Mouse (Mus musculus) MEL (cell line): ENCODE data around the gene Gm20388. TPM values are rescaled to one million over a fixed set of nuclear protein-coding genes. Genes with fewer than 3 reads are reported as not detected.

Experiments
- DNase-seq: peaks from one replicate; pipeline ENCODE4 v3.0.0; 2011; ENCODE audit warnings: low read depth, low spot score
- H3K27ac ChIP-seq: 2 replicates; pipeline ENCODE4 v1.5.1; 2012; ENCODE audit warnings: low read depth, mild to moderate bottlenecking, control low read depth, low read length, moderate library complexity; ENCODE audit not compliant: control insufficient read depth
- H3K27me3 ChIP-seq, 2 experiments: fragments of 150-350 bp in 1 of 2; sonication (generic) in 1 of 2; 2 replicates each; pipeline ENCODE4 v1.6.1; 2012; ENCODE audit warnings: low read length in 2 of 2, mild to moderate bottlenecking in 2 of 2, improper control_type of control experiment in 1 of 2, moderate library complexity in 1 of 2; ENCODE audit not compliant: insufficient read depth in 2 of 2, control insufficient read depth in 1 of 2
- H3K36me3 ChIP-seq, 2 experiments: 2 replicates each; pipeline ENCODE4 v1.6.1; 2012 to 2014; ENCODE audit warnings: low read length in 2 of 2, improper control_type of control experiment in 1 of 2, inconsistent platforms in 1 of 2, mild to moderate bottlenecking in 1 of 2; ENCODE audit not compliant: insufficient read depth in 2 of 2, control insufficient read depth in 1 of 2
- H3K4me1 ChIP-seq, 2 experiments: fragments of 150-350 bp in 1 of 2; sonication (generic) in 1 of 2; 2 replicates each; pipeline ENCODE4 v1.6.1; 2012; ENCODE audit warnings: low read length in 2 of 2, improper control_type of control experiment in 1 of 2, mild to moderate bottlenecking in 1 of 2; ENCODE audit not compliant: insufficient read depth in 2 of 2, control insufficient read depth in 1 of 2
- H3K4me3 ChIP-seq, 2 experiments: fragments of 150-350 bp in 1 of 2; sonication (generic) in 1 of 2; 2 replicates each; pipeline ENCODE4 v1.5.1; 2012; ENCODE audit warnings: low read depth in 2 of 2, low read length in 2 of 2, mild to moderate bottlenecking in 2 of 2, moderate library complexity in 2 of 2, control low read depth in 1 of 2, improper control_type of control experiment in 1 of 2; ENCODE audit not compliant: control insufficient read depth in 1 of 2, insufficient read depth in 1 of 2
- H3K79me2 ChIP-seq: 2 replicates; pipeline ENCODE4 v1.6.1; 2012; ENCODE audit warnings: mild to moderate bottlenecking, low read length, moderate library complexity; ENCODE audit not compliant: control insufficient read depth, poor library complexity, insufficient read depth
- H3K9ac ChIP-seq: 2 replicates; pipeline ENCODE4 v1.6.1; 2012; ENCODE audit warnings: low read depth, mild to moderate bottlenecking, control low read depth, low read length, moderate library complexity; ENCODE audit not compliant: control insufficient read depth, poor library complexity, severe bottlenecking
- H3K9me3 ChIP-seq: fragments of 150-350 bp; sonication (generic); replicated peaks from 2 replicates; pipeline ENCODE4 v1.6.1; 2012; ENCODE audit warnings: mild to moderate bottlenecking, low read length, improper control_type of control experiment, moderate library complexity; ENCODE audit not compliant: insufficient read depth
- BHLHE40 ChIP-seq: IDR thresholded peaks from 2 replicates; pipeline ENCODE4 v1.6.1; 2012; ENCODE audit warnings: low read depth, mild to moderate bottlenecking, inconsistent platforms, low read length, improper control_type of control experiment, borderline replicate concordance
- CHD2 ChIP-seq: IDR thresholded peaks from 2 replicates; pipeline ENCODE4 v1.6.1; 2011; ENCODE audit warnings: low read length, improper control_type of control experiment
- ETS1 ChIP-seq: IDR thresholded peaks from 2 replicates; pipeline ENCODE4 v1.6.1; 2012; ENCODE audit warnings: low read depth, mild to moderate bottlenecking, inconsistent platforms, low read length, improper control_type of control experiment, moderate library complexity
- GABPA ChIP-seq: IDR thresholded peaks from 2 replicates; pipeline ENCODE4 v1.6.1; 2012; ENCODE audit warnings: low read depth, mild to moderate bottlenecking, inconsistent platforms, low read length, improper control_type of control experiment, moderate library complexity
- HCFC1 ChIP-seq: IDR thresholded peaks from 2 replicates; pipeline ENCODE4 v1.6.1; 2012; ENCODE audit warnings: low read depth, mild to moderate bottlenecking, inconsistent platforms, low read length, improper control_type of control experiment, moderate library complexity
- KAT2A ChIP-seq: conservative IDR thresholded peaks from 2 replicates; pipeline ENCODE4 v1.6.1; 2012; ENCODE audit warnings: low read depth, low read length, improper control_type of control experiment, inconsistent platforms
- MAFK ChIP-seq: IDR thresholded peaks from 2 replicates; pipeline ENCODE4 v1.6.1; 2011; ENCODE audit warnings: low read depth, mild to moderate bottlenecking, low read length, improper control_type of control experiment, borderline replicate concordance
- MAZ ChIP-seq: IDR thresholded peaks from 2 replicates; pipeline ENCODE4 v1.6.1; 2012; ENCODE audit warnings: low read depth, mild to moderate bottlenecking, inconsistent platforms, low read length, improper control_type of control experiment
- MXI1 ChIP-seq: IDR thresholded peaks from 2 replicates; pipeline ENCODE4 v1.6.1; 2011; ENCODE audit warnings: mild to moderate bottlenecking, low read depth, low read length, improper control_type of control experiment
- POLR2A ChIP-seq, 2 experiments: IDR thresholded peaks; 2 replicates each; pipeline ENCODE4 v1.6.1; 2011 to 2012; ENCODE audit warnings: low read length in 2 of 2, mild to moderate bottlenecking in 2 of 2, control low read depth in 1 of 2, improper control_type of control experiment in 1 of 2, low read depth in 1 of 2, moderate library complexity in 1 of 2; ENCODE audit not compliant: control insufficient read depth in 1 of 2, insufficient read depth in 1 of 2, poor library complexity in 1 of 2
- POLR2AphosphoS2 ChIP-seq: IDR thresholded peaks from 2 replicates; pipeline ENCODE4 v1.6.1; 2011; ENCODE audit warnings: low read length, improper control_type of control experiment
- RAD21 ChIP-seq: IDR thresholded peaks from 2 replicates; pipeline ENCODE4 v1.6.1; 2011; ENCODE audit warnings: mild to moderate bottlenecking, low read depth, low read length, improper control_type of control experiment
- SIN3A ChIP-seq: IDR thresholded peaks from 2 replicates; pipeline ENCODE4 v1.6.1; 2012; ENCODE audit warnings: low read length, improper control_type of control experiment, inconsistent platforms
- TCF12 ChIP-seq: IDR thresholded peaks from 2 replicates; pipeline ENCODE4 v1.6.1; 2014; ENCODE audit warnings: low read depth, mild to moderate bottlenecking, inconsistent platforms, low read length, improper control_type of control experiment, moderate library complexity
- ZC3H11A ChIP-seq: IDR thresholded peaks from 2 replicates; pipeline ENCODE4 v1.6.1; 2012; ENCODE audit warnings: low read depth, mild to moderate bottlenecking, inconsistent platforms, low read length, improper control_type of control experiment
- ZKSCAN1 ChIP-seq: IDR thresholded peaks from 2 replicates; pipeline ENCODE4 v1.6.1; 2012; ENCODE audit warnings: low read depth, mild to moderate bottlenecking, inconsistent platforms, low read length, improper control_type of control experiment, moderate library complexity
- polyA plus RNA-seq, 2 experiments: library from polyadenylated mRNA; stranded (reverse) in 1 of 2; unstranded in 1 of 2; fragments of >175 nt in 1 of 2; fragments of >200 nt in 1 of 2; gene quantifications; 2 replicates each; pipeline versions ENCODE4 v1.2.1 to v1.2.4; 2012; ENCODE audit warnings: low replicate concordance in 2 of 2, low read depth in 1 of 2; ENCODE audit not compliant: insufficient read length in 2 of 2, insufficient read depth in 1 of 2, missing spikeins in 1 of 2
- total RNA-seq: library from RNA; depleted of rRNA; stranded (reverse); fragments of 300-350 nt; gene quantifications from 2 replicates; pipeline ENCODE4 v1.2.3, GENCODE M21; 2012

The Gm20388 gene
- total and polyA plus RNA-seq, 3 experiments = 11.1 to 17.8 TPM; not detected in 1

DNA sequence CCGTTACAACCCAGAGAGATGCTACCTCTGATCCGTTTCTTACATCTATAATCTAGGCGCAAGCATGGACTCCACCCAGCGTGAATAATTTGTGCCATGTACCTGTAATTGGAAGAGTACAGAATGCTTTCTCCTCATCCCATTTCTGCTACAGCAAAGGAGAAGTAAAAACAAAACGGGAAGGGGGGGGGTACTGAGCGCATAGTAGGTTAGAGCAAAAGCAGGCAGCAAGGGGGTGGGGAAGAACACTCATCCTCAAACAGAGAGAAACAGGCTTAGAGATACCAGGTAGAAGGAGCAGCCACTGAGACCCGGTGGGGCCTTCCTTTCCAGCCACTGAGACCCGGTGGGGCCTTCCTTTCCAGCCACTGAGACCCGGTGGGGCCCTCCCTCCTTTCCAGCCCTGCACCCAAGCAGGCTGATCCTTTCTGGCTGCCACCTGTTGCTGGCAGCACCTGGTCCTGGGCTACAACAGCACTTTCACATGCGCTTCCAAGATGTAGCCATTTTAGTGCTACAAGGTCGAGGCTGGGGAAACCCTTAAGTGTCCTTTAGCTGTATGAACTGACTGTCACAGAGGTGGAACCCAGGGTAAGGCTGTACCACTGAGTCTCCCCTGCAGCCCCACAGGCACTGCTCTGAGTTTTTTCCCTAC is 4451.3 kb downstream of the Gm20388 start:
- no peaks in the 10 kb centered on the region for H3K27me3 ChIP-seq
- no peaks in the 10 kb centered on the region for H3K4me1 ChIP-seq
- DNase-seq = no peak
- H3K36me3 ChIP-seq = no peaks in the 10 kb centered on the region
- no peak overlapping the region for H3K4me3 ChIP-seq
- H3K9me3 ChIP-seq = no peaks in the 10 kb centered on the region
- H3K79me2 ChIP-seq = no peaks in the 10 kb centered on the region
- H3K9ac ChIP-seq = no peak overlapping the region
- no peak overlapping the region for H3K27ac ChIP-seq
- TF ChIP-seq TCF12 (no peak), SIN3A (no peak), HCFC1 (no peak), KAT2A (no peak), BHLHE40 (no peak), POLR2A (IDR thresholded peaks at IDR 0.05; ENCODE audit: control insufficient read depth in 1 of 2, insufficient read depth in 1 of 2, low read depth in 1 of 2, low read length in 2 of 2, poor library complexity in 1 of 2) (no peak), MXI1 (no peak), RAD21 (no peak), ETS1 (no peak), ZKSCAN1 (no peak)

DNA sequence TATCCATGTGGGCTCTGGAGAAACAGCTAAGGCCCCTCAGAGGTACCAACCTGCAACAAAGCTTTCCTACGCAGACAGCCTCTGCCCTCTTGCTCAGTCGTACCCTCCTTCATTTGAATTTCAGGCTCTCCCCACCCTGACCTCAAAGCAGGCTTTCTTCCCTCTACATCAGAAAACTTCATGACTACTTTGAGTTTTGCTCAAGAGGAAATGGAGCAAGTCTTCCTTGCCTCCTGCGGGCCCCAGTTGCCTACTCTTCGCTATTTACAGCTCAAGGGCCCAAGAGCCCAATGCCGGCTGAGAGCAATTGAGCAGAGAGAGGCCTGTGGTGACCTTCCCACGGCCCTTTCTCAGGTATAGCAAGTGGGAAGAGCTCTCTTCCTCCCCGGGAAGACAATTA is 4451.9 kb downstream of the Gm20388 start:
- Histone ChIP-seq H3K36me3 (no peaks in the 10 kb centered on the region), H3K27ac (no peak overlapping the region), H3K4me3 (no peak overlapping the region)
- TF ChIP-seq SIN3A = no peak
- no peak for TF ChIP-seq MAFK
- TF ChIP-seq BHLHE40 = no peak
- no peak for TF ChIP-seq CHD2
- TF ChIP-seq ZKSCAN1 = no peak
- no peak for TF ChIP-seq MAZ
- no peak for TF ChIP-seq ZC3H11A
- no peak for TF ChIP-seq POLR2AphosphoS2
- TF ChIP-seq ETS1 = no peak
- no peak for TF ChIP-seq GABPA
- TF ChIP-seq, all 39 proteins: peak for 0
- no peaks in the 10 kb centered on the region for H3K27me3 ChIP-seq
- DNase-seq = no peak
- no peaks in the 10 kb centered on the region for H3K79me2 ChIP-seq
- no peaks in the 10 kb centered on the region for H3K4me1 ChIP-seq
- no peaks in the 10 kb centered on the region for H3K9me3 ChIP-seq
- H3K9ac ChIP-seq = no peak overlapping the region
